8 mouse cellular contexts compared by ENCODE assay signal in genomic region chr11:8589226-8589905, GRCm38 (mm10).
A peak's percentile ranks its signal among the peaks of the same experiment; 100 is the strongest.
DNase-seq lines count a peak whose midpoint lies in the region; ATAC-seq lines count a peak whose summit lies in the region.

No protein-coding gene starts in this region.

- peak overlapping the region; percentile 35; the same call in 1 of the 2 replicates for H3K27ac ChIP-seq in limb, embryonic 12.5 days
- H3K27ac ChIP-seq in limb, embryonic 10.5 days: no peak overlapping the region

- no peak overlapping the region for H3K9ac ChIP-seq in limb, embryonic 12.5 days (replicated peaks)

- intact Hi-C loops in left cerebral cortex, postnatal 36 days (cut with DNase I): no loop called here

- peaks cover 42% of the 10 kb centered on the region for H3K4me1 ChIP-seq in limb, embryonic 12.5 days (replicated peaks)
- peaks cover 28% of the 10 kb centered on the region for H3K4me1 ChIP-seq in limb, embryonic 10.5 days

- H3K36me3 ChIP-seq in limb, embryonic 12.5 days: peaks cover 66% of the 10 kb centered on the region
- peaks cover 77% of the 10 kb centered on the region for H3K36me3 ChIP-seq in limb, embryonic 10.5 days

- 75% methylated on average over 9 of the region's 9 CpGs for WGBS in limb, embryonic 12.5 days
- WGBS in limb, embryonic 10.5 days: 80% methylated on average over 9 of the region's 9 CpGs

- no peak overlapping the region for H3K4me2 ChIP-seq in limb, embryonic 12.5 days

- H3K27me3 ChIP-seq in limb, embryonic 12.5 days: no peaks in the 10 kb centered on the region
- H3K27me3 ChIP-seq in limb, embryonic 10.5 days (ENCODE audit: low read depth, poor library complexity, severe bottlenecking): no peaks in the 10 kb centered on the region

- H3K9me3 ChIP-seq in limb, embryonic 12.5 days: no peaks in the 10 kb centered on the region
- no peaks in the 10 kb centered on the region for H3K9me3 ChIP-seq in limb, embryonic 10.5 days (replicated peaks)

- no peak for DNase-seq in limb, embryonic 10.5 days (ENCODE audit: low spot score)
- peak; percentile 19 to 56 for DNase-seq in frontal cortex, postnatal 10 days (ENCODE audit: low spot score in 2 of 2)
- peak; percentile 43 to 51 for DNase-seq in left cerebral cortex, postnatal 36 days (ENCODE audit: low spot score in 2 of 2)
- DNase-seq in cerebellum, adult 18-20 months: no peak
- no peak for DNase-seq in testis, postnatal 10 days (ENCODE audit: low spot score)
- no peak for DNase-seq in MN1 (ENCODE audit: low spot score)

- no peak for ATAC-seq in limb, embryonic 12.5 days (ENCODE audit: insufficient number of reproducible peaks, insufficient read depth, low FRiP score, low TSS enrichment, low read depth)
- peak; percentile 93 for ATAC-seq in monocyte, adult 5-6 weeks (replicated peaks; ENCODE audit: insufficient number of reproducible peaks, low FRiP score, low TSS enrichment, poor library complexity, severe bottlenecking)

- H3K4me3 ChIP-seq in limb, embryonic 12.5 days (replicated peaks): no peak overlapping the region
- no peak overlapping the region for H3K4me3 ChIP-seq in limb, embryonic 10.5 days

Comparison
In these comparisons a context has a peak if more than half of its experiments do, and no peak if none do; other contexts are left out.
1. DNase-seq: peak in frontal cortex, postnatal 10 days (2 of 2) and left cerebral cortex, postnatal 36 days (2 of 2); none in limb, embryonic 10.5 days (single experiment), cerebellum, adult 18-20 months (0 of 2), testis, postnatal 10 days (single experiment) and MN1 (single experiment).